Mouse (Mus musculus) G1E (cell line): Measurements from ENCODE around the gene Cdc42bpa. TPM values are rescaled to one million over a fixed set of nuclear protein-coding genes. Genes with fewer than 3 reads are reported as not detected.

ENCODE experiments used
- ATAC-seq: 2 replicates; pipeline ENCODE4 v1.8.0; 2016; ENCODE audit warnings: mild to moderate bottlenecking; ENCODE audit not compliant: insufficient number of reproducible peaks, poor library complexity, low FRiP score, severe bottlenecking; ENCODE audit errors: extremely low read depth
- DNase-seq: peaks from one replicate; pipeline ENCODE4 v3.0.0; 2012; ENCODE audit warnings: low spot score
- H3K27me3 ChIP-seq: 2 replicates; pipeline ENCODE4 v1.6.1; 2012; ENCODE audit warnings: mild to moderate bottlenecking, low read length, inconsistent platforms; ENCODE audit not compliant: insufficient read depth
- H3K36me3 ChIP-seq: replicated peaks from 2 replicates; pipeline ENCODE3; 2012; ENCODE audit warnings: mild to moderate bottlenecking, inconsistent platforms
- H3K4me1 ChIP-seq: 2 replicates; pipeline ENCODE4 v1.6.1; 2012; ENCODE audit warnings: low read depth, low read length, inconsistent platforms, mixed read lengths; ENCODE audit not compliant: insufficient read depth
- H3K4me3 ChIP-seq: 2 replicates; pipeline ENCODE4 v1.5.1; 2012; ENCODE audit warnings: low read depth, mild to moderate bottlenecking, inconsistent platforms, low read length, moderate library complexity, mixed read lengths
- H3K9me3 ChIP-seq: replicated peaks from 2 replicates; pipeline ENCODE4 v1.6.1; 2012; ENCODE audit warnings: inconsistent platforms
- CTCF ChIP-seq: IDR thresholded peaks from 2 replicates; pipeline ENCODE4 v1.5.1; 2012; ENCODE audit warnings: low read depth, low read length, inconsistent platforms, mixed read lengths
- GATA1 ChIP-seq: IDR thresholded peaks from 2 replicates; pipeline ENCODE4 v1.6.1; 2012; ENCODE audit warnings: borderline replicate concordance, low read length, inconsistent platforms, mixed read lengths
- GATA2 ChIP-seq: IDR thresholded peaks from 2 replicates; pipeline ENCODE4 v1.6.1; 2012; ENCODE audit warnings: low read depth, low read length, inconsistent platforms, borderline replicate concordance
- POLR2AphosphoS5 ChIP-seq: IDR thresholded peaks from 2 replicates; pipeline ENCODE4 v1.6.1; 2012; ENCODE audit warnings: low read depth, low read length, inconsistent platforms; ENCODE audit not compliant: insufficient replicate concordance
- TAL1 ChIP-seq: conservative IDR thresholded peaks from 2 replicates; pipeline ENCODE4 v1.6.1; 2012; ENCODE audit warnings: low read depth, low read length, inconsistent platforms, mixed read lengths
- polyA plus RNA-seq: library from polyadenylated mRNA; stranded (reverse); fragments of >175 nt; gene quantifications from 2 replicates; pipeline ENCODE4 v1.2.3, GENCODE M21; 2012
- total RNA-seq, 2 experiments: library from RNA; stranded (forward) in 1 of 2; stranded (reverse) in 1 of 2; fragments of 200-1000 nt in 1 of 2; fragments of >200 nt in 1 of 2; fragmentation: Nextera tagmentation in 1 of 2; gene quantifications; 2 replicates each; pipeline ENCODE4 v1.2.3; 2014 to 2017

The Cdc42bpa gene
- total and polyA plus RNA-seq, 3 experiments = 8.2 to 90.0 (median 28.2) TPM

DNA sequence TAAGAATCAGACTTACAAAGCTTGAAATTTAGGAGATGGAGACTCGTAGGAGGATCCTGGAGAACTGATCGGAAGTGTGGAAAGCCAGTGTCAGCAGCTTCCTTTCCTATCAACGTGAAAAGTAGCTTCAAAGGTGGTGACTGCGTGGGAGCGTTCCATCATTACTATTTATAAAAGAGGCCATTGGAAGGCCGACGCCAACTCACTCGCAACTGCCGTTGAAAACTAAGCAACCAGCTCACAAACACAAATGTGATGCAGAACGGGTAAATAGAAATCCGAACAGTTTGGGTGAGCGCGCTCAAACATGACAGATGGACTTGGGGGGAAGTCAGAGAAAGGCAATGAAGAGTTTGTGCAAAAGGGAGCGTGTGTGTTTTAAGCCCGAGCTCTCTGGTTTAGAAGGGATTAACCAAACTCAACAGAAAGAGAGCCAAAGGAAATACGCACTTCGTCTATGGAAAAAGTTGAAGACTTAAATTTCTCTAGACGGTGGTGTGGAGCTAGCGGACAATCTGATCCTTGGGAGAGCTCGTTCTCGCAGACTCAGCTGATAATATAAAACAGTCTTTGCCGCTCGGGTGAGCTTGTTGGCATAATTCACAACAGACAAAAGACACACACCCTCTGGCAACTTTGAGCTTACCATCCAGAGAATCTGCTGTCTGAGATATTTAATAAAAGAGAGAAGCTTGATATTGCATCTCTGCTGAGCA lies 20.0 kb upstream of the Cdc42bpa start:
- H3K9me3 ChIP-seq = no peaks in the 10 kb centered on the region
- ATAC-seq = no peak
- H3K4me3 ChIP-seq = no peak overlapping the region

DNA sequence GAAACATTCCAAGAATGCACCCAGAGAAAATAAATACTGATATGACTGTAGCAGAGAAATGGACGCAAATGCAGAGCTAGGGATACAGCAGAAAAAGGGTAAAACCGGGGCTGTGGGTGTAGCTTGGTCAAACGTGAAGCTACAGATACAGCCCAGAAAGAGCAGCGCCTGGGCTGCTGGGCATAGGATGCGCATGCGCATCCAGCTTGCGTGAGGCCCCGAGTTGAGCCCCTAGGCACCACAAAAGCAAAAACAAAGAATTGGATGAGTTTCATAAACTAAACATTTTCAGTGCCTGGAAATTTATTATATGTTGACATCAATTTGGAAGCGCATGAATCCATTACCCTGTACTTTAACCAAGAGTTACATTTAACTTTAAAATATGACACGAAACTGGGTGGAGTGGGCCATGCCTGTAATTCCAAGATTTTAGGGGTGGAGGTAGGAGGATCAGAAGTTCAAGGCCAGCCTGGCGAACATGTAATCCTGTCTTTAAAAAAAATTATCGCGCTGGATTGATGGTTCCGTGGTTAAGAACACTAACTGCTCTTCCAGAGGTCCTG lies 19.4 kb upstream of the Cdc42bpa start:
- Histone ChIP-seq H3K4me3 (no peak overlapping the region), H3K36me3 (no peaks in the 10 kb centered on the region), H3K9me3 (no peaks in the 10 kb centered on the region), H3K27me3 (peaks cover 18% of the 10 kb centered on the region), H3K4me1 (no peaks in the 10 kb centered on the region; the same call in 1 of the 2 replicates)
- no peak for TF ChIP-seq TAL1
- no peak for TF ChIP-seq CTCF
- TF ChIP-seq GATA2 = no peak
- TF ChIP-seq POLR2AphosphoS5 = no peak
- ATAC-seq = no peak
- DNase-seq = no peak

More for the DNA sequence above, 20.0 kb upstream of the Cdc42bpa start:
- no peaks in the 10 kb centered on the region for H3K36me3 ChIP-seq
- H3K27me3 ChIP-seq = peaks cover 15% of the 10 kb centered on the region
- no peaks in the 10 kb centered on the region; the same call in 1 of the 2 replicates for H3K4me1 ChIP-seq
- DNase-seq = no peak
- TF ChIP-seq GATA1 (no peak), POLR2AphosphoS5 (no peak), TAL1 (no peak), CTCF (no peak), GATA2 (no peak)

DNA sequence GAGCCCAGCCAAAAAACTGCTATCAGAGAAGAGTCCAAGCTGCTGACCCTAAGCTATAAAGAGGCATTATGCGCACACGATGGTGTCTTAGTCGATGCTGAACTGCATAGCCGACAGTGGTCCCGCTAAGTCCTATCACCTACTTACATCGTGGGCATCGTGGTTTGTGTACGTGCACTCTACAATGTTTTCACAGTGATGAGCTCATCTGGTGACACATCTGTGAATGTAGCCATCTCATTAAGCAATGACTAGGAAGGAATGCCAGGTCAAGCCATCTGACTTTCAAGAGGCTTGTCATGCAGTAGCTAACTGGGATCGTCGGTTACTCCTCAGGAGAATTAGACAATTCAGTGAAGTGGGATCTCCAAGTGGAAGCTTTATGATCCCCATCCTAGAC lies 15.3 kb upstream of the Cdc42bpa start:
- Histone ChIP-seq H3K9me3 (no peaks in the 10 kb centered on the region), H3K4me1 (no peaks in the 10 kb centered on the region; the same call in 1 of the 2 replicates), H3K4me3 (no peak overlapping the region), H3K36me3 (no peaks in the 10 kb centered on the region), H3K27me3 (peaks cover 26% of the 10 kb centered on the region)
- ATAC-seq (no peak), DNase-seq (no peak)
- no peak for TF ChIP-seq GATA2
- no peak for TF ChIP-seq GATA1
- TF ChIP-seq TAL1 = no peak
- no peak for TF ChIP-seq POLR2AphosphoS5
- no peak for TF ChIP-seq CTCF

DNA sequence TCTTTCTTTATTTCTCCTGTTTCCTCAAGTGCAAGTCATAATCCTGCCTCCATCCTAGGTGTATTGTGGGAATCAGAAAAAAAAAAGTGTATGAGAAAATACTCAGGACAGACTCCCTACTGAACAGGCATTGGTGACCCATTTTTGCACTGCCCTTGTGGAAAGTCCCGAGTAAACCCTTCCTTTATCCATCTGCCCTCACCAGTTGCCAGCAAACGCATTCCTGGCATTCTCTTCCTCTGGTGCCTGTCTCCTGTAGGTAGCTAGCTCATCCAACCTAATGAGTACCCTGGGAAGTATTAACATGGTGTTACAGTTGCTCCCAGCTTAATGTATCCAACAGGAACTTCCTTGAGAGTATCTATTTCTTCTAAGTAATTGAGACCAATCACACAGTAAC lies 13.7 kb upstream of the Cdc42bpa start:
- no peak overlapping the region for H3K4me3 ChIP-seq
- no peaks in the 10 kb centered on the region for H3K36me3 ChIP-seq
- no peaks in the 10 kb centered on the region; the same call in 1 of the 2 replicates for H3K4me1 ChIP-seq
- DNase-seq = no peak
- ATAC-seq = no peak
- no peak for TF ChIP-seq CTCF
- TF ChIP-seq GATA2 = no peak
- TF ChIP-seq TAL1 = no peak
- TF ChIP-seq POLR2AphosphoS5 = no peak
- no peak for TF ChIP-seq GATA1
- peaks cover 30% of the 10 kb centered on the region for H3K27me3 ChIP-seq
- H3K9me3 ChIP-seq = no peaks in the 10 kb centered on the region

DNA sequence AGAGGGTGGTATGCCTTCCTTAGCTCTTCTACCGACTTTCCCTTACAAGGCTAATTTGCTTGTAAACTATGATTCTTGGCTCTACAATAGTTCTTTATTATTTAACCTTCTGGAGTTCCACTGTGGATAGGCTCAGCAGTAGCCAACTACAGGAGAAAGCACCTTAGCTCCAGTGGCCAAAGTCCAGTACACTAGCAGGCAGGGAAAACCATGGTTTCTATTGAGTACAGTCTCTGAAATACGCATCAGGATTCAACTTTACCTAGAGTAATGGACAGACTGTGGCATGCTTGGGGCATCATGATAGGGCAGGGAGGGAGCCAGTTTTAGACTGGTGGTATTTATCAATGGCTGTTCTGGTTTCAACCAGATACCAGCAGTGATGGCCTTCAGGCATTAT lies 12.6 kb upstream of the Cdc42bpa start:
- H3K4me3 ChIP-seq = no peak overlapping the region
- no peak for ATAC-seq

DNA sequence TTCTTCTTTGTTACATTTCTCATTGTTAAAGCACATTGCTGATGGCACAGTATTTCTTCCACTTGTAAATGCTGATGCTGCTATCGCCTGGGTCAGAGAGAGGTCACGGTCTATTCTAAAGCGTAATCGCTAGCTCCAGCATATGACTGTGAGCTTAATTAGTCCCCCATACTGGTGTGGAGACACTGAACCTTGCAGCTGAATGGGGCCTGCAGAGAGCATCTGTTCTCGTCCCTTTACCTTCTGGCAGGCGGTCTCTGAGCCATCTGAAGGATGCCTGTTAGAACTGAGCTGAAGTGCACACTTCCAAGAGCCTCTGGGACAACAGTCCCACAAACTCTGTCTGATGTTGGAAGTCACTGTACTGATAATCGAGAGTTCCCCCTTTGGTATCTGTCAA lies 8.7 kb upstream of the Cdc42bpa start:
- DNase-seq = no peak

More for the DNA sequence above, 12.6 kb upstream of the Cdc42bpa start:
- no peaks in the 10 kb centered on the region for H3K36me3 ChIP-seq
- no peaks in the 10 kb centered on the region for H3K9me3 ChIP-seq
- DNase-seq = no peak
- H3K27me3 ChIP-seq = peaks cover 30% of the 10 kb centered on the region
- TF ChIP-seq CTCF (no peak), GATA1 (no peak), TAL1 (no peak), GATA2 (no peak), POLR2AphosphoS5 (no peak)
- no peaks in the 10 kb centered on the region; the same call in 1 of the 2 replicates for H3K4me1 ChIP-seq

More for the DNA sequence above, 8.7 kb upstream of the Cdc42bpa start:
- no peak for TF ChIP-seq TAL1
- TF ChIP-seq POLR2AphosphoS5 = no peak
- TF ChIP-seq GATA2 = no peak
- TF ChIP-seq CTCF = no peak
- TF ChIP-seq GATA1 = no peak
- Histone ChIP-seq H3K36me3 (no peaks in the 10 kb centered on the region), H3K27me3 (peaks cover 34% of the 10 kb centered on the region), H3K9me3 (no peaks in the 10 kb centered on the region), H3K4me3 (no peak overlapping the region), H3K4me1 (no peaks in the 10 kb centered on the region)
- ATAC-seq = no peak
